Mouse (Mus musculus): ENCODE measurements at regions not wholly inside any gene's neighbourhood (a gene's known extent, or its start where the extent isn't known, plus 50 kb on each side); places are given as distances from the start of the nearest gene placed in this dataset.

- DNase-seq (ENCODE audit: low read depth, low spot score) = no peak
These were observed 1283.5 kb upstream of the Slc10a2 start for GRCm38 (mm10) chr8:6388651-6389050.

GRCm38 (mm10) chr8:6374712-6375111 lies 1269.6 kb upstream of the Slc10a2 start:
- no peak for DNase-seq (ENCODE audit: low read depth, low spot score)

- no peak for DNase-seq (ENCODE audit: low read depth, low spot score)
These were observed 1256.3 kb upstream of the Slc10a2 start for GRCm38 (mm10) chr8:6361403-6361942.

- DNase-seq (ENCODE audit: low read depth, low spot score) = no peak
These were observed 1252.7 kb upstream of the Slc10a2 start for GRCm38 (mm10) chr8:6357866-6358265.

- no peak for DNase-seq (ENCODE audit: low read depth, low spot score)
These were observed 1245.3 kb upstream of the Slc10a2 start for GRCm38 (mm10) chr8:6350460-6350859.

- no peak for DNase-seq (ENCODE audit: low read depth, low spot score)
These were observed 1244.9 kb upstream of the Slc10a2 start for GRCm38 (mm10) chr8:6350052-6350451.

GRCm38 (mm10) chr8:6345704-6346103 lies 1240.6 kb upstream of the Slc10a2 start:
- no peak for DNase-seq (ENCODE audit: low read depth, low spot score)

- DNase-seq (ENCODE audit: low read depth, low spot score) = no peak
These were observed 1235.2 kb upstream of the Slc10a2 start for GRCm38 (mm10) chr8:6340158-6340855.

- DNase-seq (ENCODE audit: low read depth, low spot score) = no peak
These were observed 1229.3 kb upstream of the Slc10a2 start for GRCm38 (mm10) chr8:6334254-6334993.

- DNase-seq (ENCODE audit: low read depth, low spot score) = no peak
These were observed 1216.2 kb upstream of the Slc10a2 start for GRCm38 (mm10) chr8:6321346-6321745.

GRCm38 (mm10) chr8:6315162-6315845 lies 1210.2 kb upstream of the Slc10a2 start:
- no peak for DNase-seq (ENCODE audit: low read depth, low spot score)

GRCm38 (mm10) chr8:6288889-6289288 lies 1183.7 kb upstream of the Slc10a2 start:
- no peak for DNase-seq (ENCODE audit: low read depth, low spot score)

- peak; percentile 21 for DNase-seq (ENCODE audit: low read depth, low spot score)
These were observed 1174.8 kb upstream of the Slc10a2 start for GRCm38 (mm10) chr8:6279903-6280302.
